Mouse (Mus musculus): Measurements from ENCODE around the gene Palmd.

DNA sequence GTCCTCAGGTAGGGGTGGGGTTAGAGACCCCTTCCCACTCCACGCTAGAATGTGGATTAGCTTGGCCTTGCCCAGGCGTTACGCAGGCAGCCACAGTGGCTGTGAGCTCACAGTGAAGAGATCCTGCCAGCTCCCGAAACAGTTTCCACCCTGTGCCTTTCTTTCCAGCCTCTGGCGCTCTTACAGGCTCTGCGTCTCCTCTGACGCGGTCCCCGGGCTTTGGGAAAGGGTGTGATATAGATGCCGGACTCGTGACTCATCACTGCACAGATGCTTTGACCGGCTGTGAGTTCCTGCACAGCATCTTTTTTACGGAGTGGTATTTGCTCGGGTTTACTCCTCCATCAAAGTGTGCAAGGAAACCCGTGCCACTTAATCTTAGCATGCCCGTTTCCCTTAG is 62.9 kb downstream of the Palmd start:
- TF ChIP-seq CTCF (IDR thresholded peaks at IDR 0.05; ENCODE audit: insufficient read depth, low read depth, low read length) (no peak), POLR2A (IDR thresholded peaks at IDR 0.05; ENCODE audit: insufficient read depth, low read depth, low read length) (no peak)

Measured in olfactory bulb, adult 2 months (tissue).